30 mouse cellular contexts compared by ENCODE assay signal in the genomic region with DNA sequence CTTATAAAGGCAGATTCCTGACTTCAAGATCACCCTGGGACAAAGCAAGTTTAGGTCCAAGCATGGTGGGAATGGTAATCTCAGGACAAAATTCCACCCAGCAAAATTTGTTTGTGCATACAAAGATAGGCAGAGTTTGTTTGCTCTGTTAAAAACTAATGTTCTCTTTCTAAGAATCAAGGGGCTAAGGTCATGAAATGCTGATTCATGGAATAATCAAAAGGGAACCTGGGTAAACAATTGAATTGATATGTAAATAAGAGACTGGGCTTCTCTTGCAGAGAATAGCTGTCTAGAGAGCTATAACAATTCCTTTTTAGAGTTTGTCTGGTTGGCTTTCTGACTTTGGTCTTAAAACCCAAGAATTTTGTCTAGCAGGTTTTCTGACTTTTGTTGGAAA.
"Had no signal": no experiment of that assay in that cellular context is flagged by ENCODE, and none has a peak within 500 bp of the region (broad histone marks: within the 10 kb centered on the region; RNA-seq: fewer than 3 reads in every experiment).

No protein-coding gene starts in this region.

- H3K4me2 ChIP-seq: limb, embryonic 12.5 days; limb, embryonic 13.5 days; limb, embryonic 15.5 days; liver, embryonic 11.5 days; liver, embryonic 12.5 days; liver, embryonic 13.5 days; liver, embryonic 15.5 days; lung, embryonic 14.5 days; lung, embryonic 15.5 days; midbrain, embryonic 12.5 days; midbrain, embryonic 13.5 days; midbrain, embryonic 15.5 days; neural tube, embryonic 12.5 days had no signal

- H3K27ac ChIP-seq: left cerebral cortex, adult 2 months; limb, embryonic 10.5 days; limb, embryonic 12.5 days; limb, embryonic 13.5 days; limb, embryonic 15.5 days; liver, embryonic 12.5 days; liver, embryonic 13.5 days; liver, embryonic 14.5 days; liver, embryonic 15.5 days; lung, embryonic 15.5 days; macrophage; midbrain, embryonic 10.5 days; midbrain, embryonic 12.5 days; midbrain, embryonic 13.5 days; midbrain, embryonic 15.5 days; neural tube, embryonic 12.5 days had no signal

- H3K4me1 ChIP-seq: limb, embryonic 12.5 days; limb, embryonic 13.5 days; limb, embryonic 15.5 days; liver, embryonic 12.5 days; liver, embryonic 13.5 days; liver, embryonic 15.5 days; lung, embryonic 15.5 days; midbrain, embryonic 10.5 days; midbrain, embryonic 12.5 days; midbrain, embryonic 13.5 days; midbrain, embryonic 15.5 days; neural tube, embryonic 12.5 days had no signal

- H3K4me3 ChIP-seq: left cerebral cortex, adult 2 months; limb, embryonic 10.5 days; limb, embryonic 12.5 days; limb, embryonic 13.5 days; limb, embryonic 15.5 days; liver, embryonic 12.5 days; liver, embryonic 13.5 days; liver, embryonic 15.5 days; lung, embryonic 15.5 days; megakaryocyte, embryonic 14.5 days; midbrain, embryonic 10.5 days; midbrain, embryonic 12.5 days; midbrain, embryonic 13.5 days; midbrain, embryonic 15.5 days; myocyte; neural tube, embryonic 12.5 days had no signal

- ATAC-seq: liver, embryonic 12.5 days; lung, postnatal 0 days; midbrain, embryonic 13.5 days; midbrain, embryonic 15.5 days had no signal

- H3K9me3 ChIP-seq: limb, embryonic 10.5 days; limb, embryonic 12.5 days; limb, embryonic 13.5 days; limb, embryonic 15.5 days; liver, embryonic 12.5 days; liver, embryonic 13.5 days; liver, embryonic 15.5 days; lung, embryonic 15.5 days; megakaryocyte, embryonic 14.5 days; midbrain, embryonic 12.5 days; midbrain, embryonic 13.5 days; midbrain, embryonic 15.5 days; neural tube, embryonic 12.5 days had no signal

- H3K36me3 ChIP-seq: limb, embryonic 10.5 days; limb, embryonic 12.5 days; limb, embryonic 13.5 days; limb, embryonic 15.5 days; liver, embryonic 12.5 days; liver, embryonic 13.5 days; liver, embryonic 15.5 days; lung, embryonic 15.5 days; midbrain, embryonic 10.5 days; midbrain, embryonic 12.5 days; midbrain, embryonic 13.5 days; midbrain, embryonic 15.5 days; neural tube, embryonic 12.5 days had no signal

- H3K9ac ChIP-seq: limb, embryonic 12.5 days; limb, embryonic 13.5 days; limb, embryonic 15.5 days; liver, embryonic 12.5 days; liver, embryonic 13.5 days; liver, embryonic 14.5 days; liver, embryonic 15.5 days; lung, embryonic 14.5 days; lung, embryonic 15.5 days; midbrain, embryonic 12.5 days; midbrain, embryonic 13.5 days; midbrain, embryonic 15.5 days; neural tube, embryonic 12.5 days had no signal

- DNase-seq: left cerebral cortex, postnatal 4 days; liver; liver, embryonic 13.5 days; lung, adult 18-20 months; lung, adult 2 months; lung, embryonic 14.5 days; lung, postnatal 10 days; lung, postnatal 14 days; lung, postnatal 36 days; lung, postnatal 4 days; midbrain, embryonic 14.5 days had no signal

- H3K27me3 ChIP-seq: limb, embryonic 12.5 days; limb, embryonic 13.5 days; limb, embryonic 15.5 days; liver, embryonic 12.5 days; liver, embryonic 13.5 days; liver, embryonic 15.5 days; lung, embryonic 15.5 days; megakaryocyte, embryonic 14.5 days; midbrain, embryonic 12.5 days; midbrain, embryonic 13.5 days; midbrain, embryonic 15.5 days; neural tube, embryonic 12.5 days had no signal
